Mouse (Mus musculus): ENCODE data around the gene Prkar2b.

The Prkar2b gene

GRCm38 (mm10) chr12:31955843-31956242 lies 105.3 kb downstream of the Prkar2b start:
- no peak for DNase-seq

GRCm38 (mm10) chr12:31950659-31951031 lies 110.5 kb downstream of the Prkar2b start:
- DNase-seq, result no peak

DNA sequence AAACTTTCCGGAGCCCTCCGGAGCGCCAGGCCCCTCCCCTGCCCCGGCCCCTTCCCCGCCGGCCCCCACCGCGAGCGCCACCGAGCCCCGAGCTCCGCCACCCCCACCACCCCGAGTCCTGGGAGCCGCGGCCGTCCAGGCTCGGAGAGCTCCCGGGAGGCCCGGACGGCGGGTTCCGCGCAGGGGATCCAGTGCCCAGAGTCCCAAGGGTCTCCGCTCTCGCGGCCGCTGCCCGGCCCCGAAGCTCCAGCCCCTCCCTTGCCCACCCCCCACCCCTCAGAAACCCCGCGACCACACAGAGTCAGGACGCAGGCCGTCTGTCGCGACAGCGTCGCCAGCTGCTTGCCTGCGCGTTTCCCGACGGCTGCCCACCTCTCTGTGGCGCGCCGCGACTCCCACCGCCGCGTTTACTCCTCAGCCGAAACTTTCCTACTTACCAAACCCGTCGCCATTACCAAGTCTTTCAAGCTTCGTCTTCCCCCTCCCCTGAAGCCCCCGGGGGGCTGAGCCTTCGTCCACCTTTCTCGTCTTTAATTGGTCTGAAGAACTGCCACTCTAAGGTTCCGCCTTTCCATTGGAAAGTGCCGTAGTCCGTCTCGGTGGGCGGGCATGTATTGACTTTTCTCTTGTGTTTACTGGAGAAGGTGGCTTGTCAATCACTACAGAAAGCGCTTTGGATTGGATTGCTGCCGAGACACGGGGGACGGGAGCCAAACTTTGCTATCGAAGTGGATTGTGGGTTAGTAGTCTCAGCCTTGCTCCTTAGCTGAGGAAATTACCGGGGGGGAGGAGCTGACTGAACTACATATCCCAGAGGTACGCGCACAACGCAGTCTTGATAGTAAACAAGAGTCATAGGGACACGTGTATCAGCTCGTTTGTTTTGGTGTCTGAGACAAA lies 111.1 kb downstream of the Prkar2b start, which contains the start of gene Hbp1:
Hbp1 (minus strand) TSS at position 777 of the 900 bp plus-strand sequence.
- peak; percentile 96 for DNase-seq

- peak; percentile 93 for DNase-seq
Measured at GRCm38 (mm10) chr12:31949193-31949741, 111.8 kb downstream of the Prkar2b start.

GRCm38 (mm10) chr12:31948101-31949000 lies 112.7 kb downstream of the Prkar2b start:
- no peak for DNase-seq

GRCm38 (mm10) chr12:31947476-31947875 lies 113.6 kb downstream of the Prkar2b start:
- peak; percentile 31 for DNase-seq

- no peak for DNase-seq
Measured at GRCm38 (mm10) chr12:31944405-31944804, 116.7 kb downstream of the Prkar2b start.

DNA sequence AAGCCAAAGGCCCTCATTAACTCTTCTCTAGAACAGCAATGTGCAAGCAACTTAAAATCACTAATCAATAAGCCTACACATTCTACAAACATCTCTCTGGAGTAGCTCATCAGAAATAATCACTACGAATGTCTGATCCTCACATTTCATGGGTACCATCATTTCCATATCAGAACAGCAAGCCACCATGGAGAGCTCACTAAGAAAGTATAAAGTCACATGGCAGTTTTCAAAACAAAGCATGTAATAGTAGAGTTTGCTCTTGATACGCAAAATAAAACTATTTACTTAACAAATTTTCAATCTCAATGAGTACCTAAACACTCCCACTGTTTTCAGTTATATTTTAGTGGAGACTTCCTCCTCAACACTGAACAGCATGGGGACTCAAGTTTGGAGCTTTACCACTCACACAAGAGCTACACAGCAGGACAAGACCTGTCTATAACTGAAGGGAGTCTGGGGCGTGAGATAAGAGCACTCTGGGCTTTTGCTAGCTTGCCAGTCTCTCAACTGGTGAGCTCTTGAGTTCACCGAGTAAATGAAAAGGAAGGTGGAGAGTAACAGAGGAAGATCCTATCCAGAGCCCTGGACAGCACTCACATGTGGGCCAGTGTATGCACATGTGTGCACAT lies 118.0 kb downstream of the Prkar2b start:
- DNase-seq, result peak; percentile 56

- no peak for DNase-seq
Measured at GRCm38 (mm10) chr12:31939026-31939425, 122.1 kb downstream of the Prkar2b start.

DNA sequence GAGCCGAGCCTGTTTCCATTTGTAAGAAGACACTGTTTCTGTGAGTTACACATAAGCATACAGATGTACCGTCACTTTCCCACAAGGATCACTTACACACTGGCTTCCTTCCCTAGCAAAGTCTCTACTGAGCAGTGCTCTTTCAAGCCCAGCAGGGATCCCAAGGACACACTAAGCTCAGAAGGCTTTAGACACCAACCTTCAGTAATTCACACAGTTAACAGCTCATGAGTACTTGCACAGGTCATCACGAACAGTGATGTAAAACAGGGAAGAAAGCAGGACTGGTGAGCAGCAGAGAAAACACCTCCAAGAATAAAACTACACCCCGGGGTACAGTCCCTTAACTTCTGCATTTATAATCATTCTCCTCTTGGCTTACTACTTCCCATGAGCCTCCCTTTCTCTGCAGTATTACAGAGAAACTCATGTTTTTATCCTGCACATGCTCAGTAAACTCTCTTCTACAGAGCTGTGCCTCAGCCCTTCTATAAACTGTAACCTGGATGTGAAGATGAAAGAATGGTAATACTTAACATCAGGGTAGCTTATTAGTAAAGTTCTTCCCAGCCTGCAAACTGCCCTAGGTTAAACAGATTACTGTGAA lies 122.6 kb downstream of the Prkar2b start:
- DNase-seq, result no peak

GRCm38 (mm10) chr12:31937613-31938012 lies 123.5 kb downstream of the Prkar2b start:
- no peak for DNase-seq

- no peak for DNase-seq
Measured at GRCm38 (mm10) chr12:31936657-31937300, 124.3 kb downstream of the Prkar2b start.

GRCm38 (mm10) chr12:31931818-31932217 lies 129.3 kb downstream of the Prkar2b start:
- no peak for DNase-seq

GRCm38 (mm10) chr12:31928498-31928897 lies 132.6 kb downstream of the Prkar2b start:
- no peak for DNase-seq

- DNase-seq, result peak; percentile 71
Measured at GRCm38 (mm10) chr12:31926661-31927061, 134.4 kb downstream of the Prkar2b start.

GRCm38 (mm10) chr12:31925343-31925742 lies 135.8 kb downstream of the Prkar2b start:
- DNase-seq, result no peak

DNA sequence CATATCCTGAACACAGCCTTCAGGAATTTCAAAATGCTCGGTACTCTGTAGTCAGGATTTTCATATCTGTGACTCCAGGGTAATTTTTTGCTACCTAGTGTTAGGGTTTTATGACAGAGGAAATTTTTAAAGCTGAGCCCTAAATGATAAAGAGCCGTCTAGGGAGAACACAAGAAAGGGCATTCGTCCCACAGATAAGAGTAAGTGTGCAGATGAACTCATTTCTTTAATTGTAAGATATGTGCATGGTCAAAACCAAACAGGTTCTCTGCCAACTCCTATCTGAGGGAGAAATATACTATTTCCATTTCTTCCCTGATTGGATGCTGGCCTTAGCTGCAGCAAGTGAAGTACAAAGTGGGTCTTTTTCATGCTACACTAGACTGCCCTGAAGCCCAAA lies 137.0 kb downstream of the Prkar2b start:
- no peak for DNase-seq

DNA sequence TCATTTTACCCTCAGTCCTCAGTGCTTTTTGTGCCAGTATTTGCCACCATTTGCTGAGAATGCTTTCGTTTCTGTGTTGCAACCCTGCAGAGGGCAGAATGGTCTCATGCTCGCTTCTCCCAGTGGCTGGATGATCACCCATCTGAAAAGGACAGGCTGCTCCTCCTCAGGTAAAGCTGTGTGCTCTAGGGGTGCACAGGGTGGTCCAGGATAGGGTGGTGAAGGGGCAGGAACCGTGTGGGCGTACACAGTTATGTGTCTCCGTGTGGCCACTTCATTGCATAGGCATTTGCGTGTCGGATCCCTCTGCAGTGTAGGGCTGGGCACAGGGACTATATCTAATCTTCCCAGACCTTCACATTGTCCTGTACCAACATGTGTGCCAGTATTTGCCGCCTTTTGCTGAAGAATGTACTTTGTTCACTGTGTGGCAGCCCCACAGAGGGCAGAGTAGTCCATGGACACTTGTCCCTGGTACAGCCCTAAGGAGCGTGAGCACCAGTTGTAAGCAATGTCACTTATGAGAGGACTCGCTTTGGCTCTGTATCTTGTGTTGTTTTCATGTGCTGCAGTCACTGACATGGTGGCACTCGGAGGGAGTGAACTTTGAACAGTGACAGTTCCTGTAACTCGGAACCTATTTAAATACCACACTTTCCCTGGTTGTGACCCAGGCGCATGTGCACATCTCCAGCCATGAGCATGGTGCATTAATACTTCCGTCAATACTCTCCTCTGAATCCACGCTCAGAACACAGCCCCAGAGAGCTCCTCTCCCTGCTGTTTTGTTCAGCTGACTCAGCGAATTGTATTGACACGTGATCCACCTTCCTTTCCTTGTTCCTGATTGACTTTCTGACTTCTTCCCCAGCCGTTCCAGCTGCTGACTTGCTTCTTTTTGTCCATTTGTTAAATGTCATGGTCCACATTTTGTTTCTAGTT lies 140.4 kb downstream of the Prkar2b start:
- no peak for DNase-seq

DNA sequence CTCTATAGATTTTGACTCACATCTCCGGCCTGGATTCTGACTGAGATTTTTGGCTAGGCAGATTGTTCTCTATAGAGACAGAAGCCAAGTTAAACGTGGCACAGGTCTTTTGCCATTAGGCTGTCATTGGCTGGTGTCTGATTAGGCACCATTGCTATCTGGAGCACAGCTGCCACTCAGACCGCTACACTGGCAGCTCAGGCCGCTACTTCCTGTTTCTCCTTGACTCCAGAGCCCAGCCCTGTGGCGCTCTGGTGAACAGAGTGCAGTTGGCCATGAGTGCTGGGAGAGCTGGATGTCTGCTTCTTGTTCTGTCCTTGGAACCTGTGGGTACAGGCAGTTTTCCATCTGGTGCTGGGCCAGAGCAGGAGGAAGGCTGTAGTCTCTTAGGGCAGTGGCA lies 143.9 kb downstream of the Prkar2b start:
- DNase-seq, result peak; percentile 46

GRCm38 (mm10) chr12:31916691-31917090 lies 144.4 kb downstream of the Prkar2b start:
- DNase-seq, result no peak

GRCm38 (mm10) chr12:31913614-31914013 lies 147.5 kb downstream of the Prkar2b start:
- no peak for DNase-seq
